In the genomic region with DNA sequence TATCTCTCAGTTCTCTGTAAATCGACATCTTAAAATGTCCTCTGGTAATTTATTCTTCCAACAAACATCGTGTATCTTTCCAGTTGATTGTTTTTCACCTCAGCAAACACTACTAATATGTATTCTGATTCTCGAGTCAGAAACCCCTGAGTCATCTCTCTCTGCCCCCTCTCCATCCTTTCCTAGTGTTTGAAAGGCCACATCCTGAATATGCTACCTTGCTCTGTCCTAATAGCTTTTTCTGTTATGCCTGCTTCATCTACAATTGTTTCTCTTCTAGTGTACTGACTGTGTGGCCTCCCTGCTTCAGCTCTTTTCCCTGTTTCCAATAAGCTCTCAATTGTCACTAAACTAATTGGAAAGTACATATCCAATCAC, we compare ENCODE assay signal across 18 mouse cellular contexts. TPM values are rescaled to one million over a fixed set of nuclear protein-coding genes. Genes with fewer than 3 reads are reported as not detected.
DNase-seq lines count a peak whose midpoint lies in the region; ATAC-seq and TF ChIP-seq lines count a peak whose summit lies in the region.
"Had no signal": no experiment of that assay in that cellular context is flagged by ENCODE, and none has a peak within 500 bp of the region (broad histone marks: within the 10 kb centered on the region; RNA-seq: fewer than 3 reads in every experiment).

No protein-coding gene starts in this region.

- H3K27me3 ChIP-seq in forebrain, embryonic 14.5 days (replicated peaks; ENCODE audit: control insufficient read depth, insufficient read depth, low read length): no peaks in the 10 kb centered on the region
- H3K27me3 ChIP-seq in forebrain, postnatal 0 days (ENCODE audit: insufficient read depth, low read length): no peaks in the 10 kb centered on the region
- H3K27me3 ChIP-seq in hindbrain, postnatal 0 days (ENCODE audit: insufficient read depth, low read length): no peaks in the 10 kb centered on the region
- H3K27me3 ChIP-seq in midbrain, postnatal 0 days (ENCODE audit: insufficient read depth, low read length): no peaks in the 10 kb centered on the region
- H3K27me3 ChIP-seq: intestine, embryonic 15.5 days had no signal

- no peaks in the 10 kb centered on the region for H3K9me3 ChIP-seq in forebrain, embryonic 14.5 days (replicated peaks; ENCODE audit: control insufficient read depth, low read length)
- no peaks in the 10 kb centered on the region for H3K9me3 ChIP-seq in forebrain, postnatal 0 days (ENCODE audit: low read length)
- H3K9me3 ChIP-seq in hindbrain, postnatal 0 days (ENCODE audit: low read length): no peaks in the 10 kb centered on the region
- H3K9me3 ChIP-seq in midbrain, postnatal 0 days (ENCODE audit: low read length): no peaks in the 10 kb centered on the region
- H3K9me3 ChIP-seq: intestine, embryonic 15.5 days; liver, embryonic 15.5 days had no signal

- no peaks in the 10 kb centered on the region for H3K36me3 ChIP-seq in forebrain, embryonic 14.5 days (ENCODE audit: control insufficient read depth, insufficient read depth, low read length)
- H3K36me3 ChIP-seq in forebrain, postnatal 0 days (ENCODE audit: insufficient read depth): no peaks in the 10 kb centered on the region
- H3K36me3 ChIP-seq in hindbrain, postnatal 0 days (ENCODE audit: insufficient read depth, low read length): no peaks in the 10 kb centered on the region
- no peaks in the 10 kb centered on the region for H3K36me3 ChIP-seq in midbrain, postnatal 0 days (ENCODE audit: insufficient read depth, low read length)
- H3K36me3 ChIP-seq: intestine, embryonic 15.5 days; liver, embryonic 15.5 days had no signal

- H3K4me2 ChIP-seq in forebrain, embryonic 14.5 days (ENCODE audit: low read length): no peak overlapping the region
- no peak overlapping the region for H3K4me2 ChIP-seq in forebrain, postnatal 0 days (ENCODE audit: low read depth)
- H3K4me2 ChIP-seq in hindbrain, postnatal 0 days (ENCODE audit: low read depth, low read length): no peak overlapping the region
- no peak overlapping the region for H3K4me2 ChIP-seq in midbrain, postnatal 0 days (ENCODE audit: low read depth, low read length, poor library complexity, severe bottlenecking)
- H3K4me2 ChIP-seq: intestine, embryonic 15.5 days; liver, embryonic 15.5 days had no signal

- peak overlapping the region; percentile 68; the same call in 1 of the 2 replicates for H3K27ac ChIP-seq in forebrain, embryonic 14.5 days (ENCODE audit: low read depth, low read length)
- no peak overlapping the region; the same call in 1 of the 2 replicates for H3K27ac ChIP-seq in forebrain, postnatal 0 days (ENCODE audit: low read depth, low read length)
- H3K27ac ChIP-seq in hindbrain, postnatal 0 days: peak overlapping the region; percentile 51
- H3K27ac ChIP-seq in midbrain, postnatal 0 days (ENCODE audit: low read depth, low read length): peak overlapping the region; percentile 70
- H3K27ac ChIP-seq: intestine, embryonic 15.5 days; liver, embryonic 15.5 days had no signal

- no peak overlapping the region for H3K9ac ChIP-seq in forebrain, embryonic 14.5 days (ENCODE audit: low read length)
- H3K9ac ChIP-seq in forebrain, postnatal 0 days: no peak overlapping the region
- H3K9ac ChIP-seq in hindbrain, postnatal 0 days (replicated peaks; ENCODE audit: low read length): no peak overlapping the region
- H3K9ac ChIP-seq in midbrain, postnatal 0 days (replicated peaks; ENCODE audit: low read length, poor library complexity, severe bottlenecking): no peak overlapping the region
- H3K9ac ChIP-seq: intestine, embryonic 15.5 days; liver, embryonic 15.5 days had no signal

- WGBS in forebrain, embryonic 14.5 days: 63% methylated on average over 3 of the region's 3 CpGs
- WGBS in forebrain, postnatal 0 days: 45% methylated on average over 3 of the region's 3 CpGs
- WGBS in hindbrain, postnatal 0 days: 40% methylated on average over 3 of the region's 3 CpGs
- WGBS in midbrain, postnatal 0 days: 46% methylated on average over 3 of the region's 3 CpGs

- 0 out of 2 replicates have a peak, but pooled peaks cover 3% of the 10 kb centered on the region for H3K4me1 ChIP-seq in forebrain, embryonic 14.5 days (ENCODE audit: control insufficient read depth, insufficient read depth, low read length)
- no peaks in the 10 kb centered on the region for H3K4me1 ChIP-seq in forebrain, postnatal 0 days (ENCODE audit: insufficient read depth)
- H3K4me1 ChIP-seq in hindbrain, postnatal 0 days (ENCODE audit: insufficient read depth, low read length): no peaks in the 10 kb centered on the region
- no peaks in the 10 kb centered on the region for H3K4me1 ChIP-seq in midbrain, postnatal 0 days (ENCODE audit: insufficient read depth, low read length)
- H3K4me1 ChIP-seq: intestine, embryonic 15.5 days; liver, embryonic 15.5 days had no signal

- peak; percentile 22; the same call in 1 of the 2 replicates for ATAC-seq in forebrain, embryonic 14.5 days
- peak; percentile 7; the same call in 1 of the 2 replicates for ATAC-seq in forebrain, postnatal 0 days
- ATAC-seq in hindbrain, postnatal 0 days: peak; percentile 8; the same call in 1 of the 2 replicates
- ATAC-seq in midbrain, postnatal 0 days (ENCODE audit: low FRiP score): peak; percentile 17; the same call in 1 of the 2 replicates
- ATAC-seq in megakaryocyte progenitor cell, adult 5-6 weeks (replicated peaks; ENCODE audit: poor library complexity): no peak
- ATAC-seq: activated CD4-positive, CD25-positive, alpha-beta regulatory T cell, adult 4 months; intestine, embryonic 15.5 days; Patski had no signal

- H3K4me3 ChIP-seq in forebrain, embryonic 14.5 days (ENCODE audit: low read depth, low read length): no peak overlapping the region
- no peak overlapping the region for H3K4me3 ChIP-seq in forebrain, postnatal 0 days (ENCODE audit: low read depth, low read length)
- no peak overlapping the region for H3K4me3 ChIP-seq in hindbrain, postnatal 0 days (ENCODE audit: low read length)
- no peak overlapping the region for H3K4me3 ChIP-seq in midbrain, postnatal 0 days (ENCODE audit: low read depth, low read length)
- H3K4me3 ChIP-seq: erythroblast, embryonic 14.5 days; intestine, embryonic 15.5 days; liver, embryonic 15.5 days had no signal

- TF ChIP-seq CTCF in forebrain, postnatal 0 days (IDR thresholded peaks at IDR 0.05; ENCODE audit: low read depth): no peak
- TF ChIP-seq CTCF in hindbrain, postnatal 0 days (IDR thresholded peaks at IDR 0.05; ENCODE audit: low read depth): no peak
- no peak for TF ChIP-seq CTCF in midbrain, postnatal 0 days (IDR thresholded peaks at IDR 0.05)

- no peak for DNase-seq in forebrain, embryonic 14.5 days (ENCODE audit: low spot score)
- peak; percentile 2 for DNase-seq in forebrain, postnatal 0 days
- no peak for DNase-seq in hindbrain, postnatal 0 days (ENCODE audit: low spot score)
- no peak for DNase-seq in midbrain, postnatal 0 days (ENCODE audit: low spot score)
- DNase-seq in gastrocnemius, postnatal 4 days (ENCODE audit: low spot score in 2 of 2): no peak
- no peak for DNase-seq in left cerebral cortex, adult 8-10 months (ENCODE audit: low spot score in 2 of 2)
- DNase-seq: adrenal gland, postnatal 14 days; cerebellum, adult 2 months; gastrocnemius, postnatal 25 days; heart, postnatal 14 days; lung, postnatal 10 days; thymus, adult 18-20 months had no signal

RNA-seq across cellular contexts. Expression of a gene that starts 33.5 kb away (rescaled TPM):
- polyA plus RNA-seq in forebrain, embryonic 14.5 days (2014; fragmentation: Nextera tagmentation; extraction: Ambion mirVana): 1,111 and 1,161 TPM in 2 replicates
- 933 and 1,158 TPM in 2 replicates for total RNA-seq in forebrain, postnatal 0 days (2014; rRNA removed)
- polyA plus RNA-seq in forebrain, postnatal 0 days (2015; fragmentation: Nextera tagmentation; extraction: Ambion mirVana): 829 and 838 TPM in 2 replicates
- total RNA-seq in hindbrain, postnatal 0 days (2014; rRNA removed): 1,122 and 1,196 TPM in 2 replicates
- polyA plus RNA-seq in hindbrain, postnatal 0 days (2015; fragmentation: Nextera tagmentation; extraction: Ambion mirVana): 768 and 814 TPM in 2 replicates
- total RNA-seq in midbrain, postnatal 0 days (2014; rRNA removed): 1,123 and 1,242 TPM in 2 replicates
- polyA plus RNA-seq in midbrain, postnatal 0 days (2015; fragmentation: Nextera tagmentation; extraction: Ambion mirVana): 964 and 974 TPM in 2 replicates
- 4.1 and 4.9 TPM in 2 replicates for total RNA-seq in megakaryocyte progenitor cell, adult 5-6 weeks (2015)
- total RNA-seq in megakaryocyte progenitor cell, adult 5-6 weeks (2017): 2.7 and 4.9 TPM in 2 replicates
- total RNA-seq in gastrocnemius, postnatal 4 days (2021): 100 to 1,000 TPM; 304 to 318 TPM
- total RNA-seq in left cerebral cortex, adult 8-10 months (2022): 100 to 1,000 TPM; 460 to 476 (median 472) TPM

Comparison
In these comparisons a context has a peak if more than half of its experiments do, and no peak if none do; other contexts are left out.
1. RNA of a gene that starts 33.5 kb away (total RNA-seq): 1,123 to 1,242 TPM in midbrain, postnatal 0 days, 933 to 1,158 TPM in forebrain, postnatal 0 days, 1,122 to 1,196 TPM in hindbrain, postnatal 0 days, 460 to 476 TPM in left cerebral cortex, adult 8-10 months and 304 to 318 TPM in gastrocnemius, postnatal 4 days; 2.7 to 4.9 TPM in megakaryocyte progenitor cell, adult 5-6 weeks; every median in the first group is over 10 times any median in the second.